Mouse (Mus musculus) heart, embryonic 13.5 days (tissue): Measurements from ENCODE around the gene Rnf150. TPM values are rescaled to one million over a fixed set of nuclear protein-coding genes. Genes with fewer than 3 reads are reported as not detected.

ENCODE experiments used
- ATAC-seq: fragments of 200-750 bp; cut with Nextera tagmentation; 2 replicates; pipeline ENCODE4 v1.8.0; 2017; ENCODE audit warnings: moderate TSS enrichment; ENCODE audit not compliant: insufficient number of reproducible peaks, low FRiP score, low TSS enrichment; ENCODE audit errors: extremely low read depth
- H3K27ac ChIP-seq: fragments of 300-500 bp; sonication (generic); replicated peaks from 2 replicates; pipeline ENCODE4 v1.5.1; 2015; ENCODE audit warnings: moderate library complexity, mild to moderate bottlenecking, inconsistent platforms
- H3K27me3 ChIP-seq: fragments of 300-500 bp; sonication (generic); replicated peaks from 2 replicates; pipeline ENCODE4 v1.6.1; 2015; ENCODE audit warnings: mild to moderate bottlenecking, inconsistent platforms
- H3K36me3 ChIP-seq: fragments of 300-500 bp; sonication (generic); 2 replicates; pipeline ENCODE4 v1.6.1; 2015; ENCODE audit warnings: mild to moderate bottlenecking, inconsistent platforms
- H3K4me1 ChIP-seq: fragments of 300-500 bp; sonication (generic); 2 replicates; pipeline ENCODE4 v1.6.1; 2015; ENCODE audit warnings: inconsistent platforms
- H3K4me2 ChIP-seq: fragments of 300-500 bp; sonication (generic); 2 replicates; pipeline ENCODE4 v1.6.1; 2015; ENCODE audit warnings: inconsistent platforms, mild to moderate bottlenecking, moderate library complexity
- H3K4me3 ChIP-seq: fragments of 300-500 bp; sonication (generic); 2 replicates; pipeline ENCODE4 v1.5.1; 2015; ENCODE audit warnings: moderate library complexity, mild to moderate bottlenecking, inconsistent platforms
- H3K9ac ChIP-seq: fragments of 300-500 bp; sonication (generic); 2 replicates; pipeline ENCODE4 v1.6.1; 2015; ENCODE audit warnings: inconsistent platforms, mild to moderate bottlenecking, moderate library complexity
- H3K9me3 ChIP-seq: fragments of 300-500 bp; sonication (generic); 2 replicates; pipeline ENCODE4 v1.6.1; 2016; ENCODE audit warnings: inconsistent platforms
- WGBS: fragments of 180-500 bp; shearing (Covaris S2); methylation state at CpG from one replicate; pipeline ENCODE4 v1.1.7; 2015; ENCODE audit warnings: mixed read lengths; 5-methylcytosine and 5-hydroxymethylcytosine counted together
- polyA plus RNA-seq: library from polyadenylated mRNA; unstranded; fragments of >200 nt; fragmentation: Nextera tagmentation; extraction: Ambion mirVana; gene quantifications from 2 replicates; pipeline ENCODE4 v1.2.1, GENCODE M21; 2015

The Rnf150 gene
- polyA plus RNA-seq, 1 experiment from 2014 or later: 0.64 TPM

GRCm38 (mm10) chr8:83058951-83059350 lies 195.8 kb downstream of the Rnf150 start:
- H3K4me1 ChIP-seq: peaks cover 9% of the 10 kb centered on the region; the same call in 1 of the 2 replicates
- no peak overlapping the region for H3K4me3 ChIP-seq
- no peak overlapping the region for H3K4me2 ChIP-seq
- no peaks in the 10 kb centered on the region for H3K9me3 ChIP-seq
- no peaks in the 10 kb centered on the region for H3K27me3 ChIP-seq
- no peaks in the 10 kb centered on the region for H3K36me3 ChIP-seq
- no peak overlapping the region for H3K27ac ChIP-seq
- H3K9ac ChIP-seq: no peak overlapping the region
- no peak for ATAC-seq
- 56% methylated on average over 8 of the region's 8 CpGs for whole genome bisulfite sequencing

GRCm38 (mm10) chr8:83060076-83060475 lies 196.9 kb downstream of the Rnf150 start:
- Histone ChIP-seq H3K27me3 (no peaks in the 10 kb centered on the region), H3K4me3 (no peak overlapping the region), H3K4me2 (no peak overlapping the region), H3K9me3 (no peaks in the 10 kb centered on the region), H3K4me1 (peaks cover 9% of the 10 kb centered on the region; the same call in 1 of the 2 replicates), H3K9ac (no peak overlapping the region), H3K27ac (no peak overlapping the region), H3K36me3 (no peaks in the 10 kb centered on the region)
- 80% methylated on average over 2 of the region's 2 CpGs for WGBS
- no peak for ATAC-seq

- Histone ChIP-seq H3K4me2 (no peak overlapping the region), H3K4me3 (no peak overlapping the region), H3K9me3 (no peaks in the 10 kb centered on the region), H3K27me3 (no peaks in the 10 kb centered on the region), H3K9ac (no peak overlapping the region), H3K36me3 (no peaks in the 10 kb centered on the region), H3K4me1 (0 out of 2 replicates have a peak, but pooled peaks cover 5% of the 10 kb centered on the region), H3K27ac (no peak overlapping the region)
- 71% methylated on average over 5 of the region's 5 CpGs for WGBS
- ATAC-seq: no peak
Measured at GRCm38 (mm10) chr8:83061257-83061656, 198.1 kb downstream of the Rnf150 start.

- Histone ChIP-seq H3K27me3 (no peaks in the 10 kb centered on the region), H3K4me2 (no peak overlapping the region), H3K4me3 (no peak overlapping the region), H3K4me1 (0 out of 2 replicates have a peak, but pooled peaks cover 5% of the 10 kb centered on the region), H3K9ac (no peak overlapping the region), H3K27ac (no peak overlapping the region), H3K36me3 (no peaks in the 10 kb centered on the region), H3K9me3 (no peaks in the 10 kb centered on the region)
- 70% methylated on average over 3 of the region's 3 CpGs for WGBS
- ATAC-seq: no peak
Measured at GRCm38 (mm10) chr8:83061873-83062272, 198.7 kb downstream of the Rnf150 start.

- Histone ChIP-seq H3K27ac (no peak overlapping the region), H3K9me3 (no peaks in the 10 kb centered on the region), H3K4me2 (no peak overlapping the region), H3K4me3 (no peak overlapping the region), H3K27me3 (no peaks in the 10 kb centered on the region), H3K9ac (no peak overlapping the region), H3K36me3 (no peaks in the 10 kb centered on the region), H3K4me1 (0 out of 2 replicates have a peak, but pooled peaks cover 5% of the 10 kb centered on the region)
- 87% methylated on average over 5 of the region's 5 CpGs for WGBS
- ATAC-seq: no peak
Measured at GRCm38 (mm10) chr8:83062276-83062675, 199.1 kb downstream of the Rnf150 start.

- no peak for ATAC-seq
- WGBS: 88% methylated on average over 6 of the region's 6 CpGs
- Histone ChIP-seq H3K4me1 (no peaks in the 10 kb centered on the region), H3K27ac (no peak overlapping the region), H3K4me2 (no peak overlapping the region), H3K27me3 (no peaks in the 10 kb centered on the region), H3K36me3 (no peaks in the 10 kb centered on the region), H3K4me3 (no peak overlapping the region), H3K9ac (no peak overlapping the region), H3K9me3 (no peaks in the 10 kb centered on the region)
Measured at GRCm38 (mm10) chr8:83064096-83064495, 200.9 kb downstream of the Rnf150 start.

GRCm38 (mm10) chr8:83066076-83066475 lies 202.9 kb downstream of the Rnf150 start:
- WGBS: 81% methylated on average over 6 of the region's 6 CpGs
- no peaks in the 10 kb centered on the region for H3K4me1 ChIP-seq
- no peaks in the 10 kb centered on the region for H3K36me3 ChIP-seq
- H3K9me3 ChIP-seq: no peaks in the 10 kb centered on the region
- no peak overlapping the region for H3K27ac ChIP-seq
- no peak overlapping the region for H3K4me3 ChIP-seq
- H3K27me3 ChIP-seq: no peaks in the 10 kb centered on the region
- no peak overlapping the region for H3K4me2 ChIP-seq
- ATAC-seq: no peak
- no peak overlapping the region for H3K9ac ChIP-seq

- Histone ChIP-seq H3K4me2 (no peak overlapping the region), H3K4me3 (no peak overlapping the region), H3K27ac (no peak overlapping the region), H3K9me3 (no peaks in the 10 kb centered on the region), H3K9ac (no peak overlapping the region), H3K27me3 (no peaks in the 10 kb centered on the region), H3K4me1 (no peaks in the 10 kb centered on the region), H3K36me3 (no peaks in the 10 kb centered on the region)
- ATAC-seq: no peak
- WGBS: 66% methylated on average over 3 of the region's 3 CpGs
Measured at GRCm38 (mm10) chr8:83066846-83067245, 203.7 kb downstream of the Rnf150 start.

GRCm38 (mm10) chr8:83067906-83068305 lies 204.8 kb downstream of the Rnf150 start:
- no peak overlapping the region for H3K27ac ChIP-seq
- no peak for ATAC-seq
- H3K27me3 ChIP-seq: no peaks in the 10 kb centered on the region
- H3K4me3 ChIP-seq: no peak overlapping the region
- H3K9me3 ChIP-seq: no peaks in the 10 kb centered on the region
- 73% methylated on average over 7 of the region's 7 CpGs for WGBS
- no peaks in the 10 kb centered on the region for H3K36me3 ChIP-seq
- no peaks in the 10 kb centered on the region for H3K4me1 ChIP-seq
- H3K9ac ChIP-seq: no peak overlapping the region
- H3K4me2 ChIP-seq: no peak overlapping the region

- no peak overlapping the region for H3K4me2 ChIP-seq
- no peaks in the 10 kb centered on the region for H3K9me3 ChIP-seq
- H3K27ac ChIP-seq: no peak overlapping the region
- H3K4me3 ChIP-seq: no peak overlapping the region
- 78% methylated on average over 3 of the region's 3 CpGs for WGBS
- no peak overlapping the region for H3K9ac ChIP-seq
- H3K4me1 ChIP-seq: peaks cover 4% of the 10 kb centered on the region; the same call in 1 of the 2 replicates
- H3K27me3 ChIP-seq: no peaks in the 10 kb centered on the region
- ATAC-seq: no peak
- no peaks in the 10 kb centered on the region for H3K36me3 ChIP-seq
Measured at GRCm38 (mm10) chr8:83074248-83074647, 211.1 kb downstream of the Rnf150 start.

GRCm38 (mm10) chr8:83076621-83077020 lies 213.5 kb downstream of the Rnf150 start:
- 72% methylated on average over 1 of the region's 1 CpGs for WGBS

GRCm38 (mm10) chr8:83077329-83077728 lies 214.2 kb downstream of the Rnf150 start:
- H3K9ac ChIP-seq: no peak overlapping the region
- H3K27me3 ChIP-seq: no peaks in the 10 kb centered on the region
- H3K4me1 ChIP-seq: peaks cover 4% of the 10 kb centered on the region; the same call in 1 of the 2 replicates
- no peak overlapping the region for H3K4me2 ChIP-seq
- no peak for ATAC-seq
- H3K27ac ChIP-seq: no peak overlapping the region
- no peaks in the 10 kb centered on the region for H3K9me3 ChIP-seq
- no peaks in the 10 kb centered on the region for H3K36me3 ChIP-seq
- no peak overlapping the region for H3K4me3 ChIP-seq
- WGBS: 48% methylated on average over 2 of the region's 2 CpGs

More at GRCm38 (mm10) chr8:83076621-83077020, 213.5 kb downstream of the Rnf150 start:
- Histone ChIP-seq H3K27ac (no peak overlapping the region), H3K36me3 (no peaks in the 10 kb centered on the region), H3K4me1 (peaks cover 4% of the 10 kb centered on the region; the same call in 1 of the 2 replicates), H3K9ac (no peak overlapping the region), H3K4me3 (no peak overlapping the region), H3K9me3 (no peaks in the 10 kb centered on the region), H3K27me3 (no peaks in the 10 kb centered on the region), H3K4me2 (no peak overlapping the region)
- ATAC-seq: no peak
